Mouse (Mus musculus) lung, postnatal 0 days (tissue): ENCODE data around the gene BC028528.

Source experiments
- CTCF ChIP-seq: IDR thresholded peaks from 2 replicates; pipeline ENCODE4 v1.5.1; 2016; ENCODE audit warnings: antibody characterized with exemption, mild to moderate bottlenecking
- EP300 ChIP-seq: IDR thresholded peaks from 2 replicates; pipeline ENCODE4 v1.6.1; 2016; ENCODE audit warnings: antibody characterized with exemption, mild to moderate bottlenecking, control low read depth

GRCm38 (mm10) chr3:95871392-95871867 is 20.4 kb downstream of the BC028528 start, which contains the start of gene Mrps21:
- TF ChIP-seq CTCF (peak; percentile 32; the same call in 1 of the 2 replicates), EP300 (no peak)
